In genomic region chr7:136542896-136543295, GRCm38 (mm10) we compare ENCODE assay signal across 18 mouse cellular contexts.
"Had no signal": no experiment of that assay in that cellular context is flagged by ENCODE, and none has a peak within 500 bp of the region (broad histone marks: within the 10 kb centered on the region; RNA-seq: fewer than 3 reads in every experiment).

No protein-coding gene starts in this region.

- H3K9me3 ChIP-seq: midbrain, embryonic 13.5 days; neural tube, embryonic 12.5 days had no signal

- DNase-seq: lung, adult 18-20 months; lung, embryonic 14.5 days; lung, postnatal 10 days; lung, postnatal 4 days; retina, postnatal 1 day; right cerebral cortex, adult 18-20 months; right cerebral cortex, postnatal 25 days; right cerebral cortex, postnatal 4 days; spleen, adult 18-20 months; thymus, adult 18-20 months; thymus, postnatal 14 days; thymus, postnatal 36 days had no signal

- ATAC-seq: midbrain, embryonic 16.5 days had no signal

- H3K4me3 ChIP-seq: midbrain, embryonic 13.5 days; myocyte; neural tube, embryonic 12.5 days had no signal

- H3K4me2 ChIP-seq: lung, embryonic 14.5 days; midbrain, embryonic 11.5 days; midbrain, embryonic 13.5 days; neural tube, embryonic 12.5 days had no signal

- H3K9ac ChIP-seq: liver, embryonic 14.5 days; lung, embryonic 14.5 days; midbrain, embryonic 13.5 days; neural tube, embryonic 12.5 days had no signal

- H3K36me3 ChIP-seq: midbrain, embryonic 13.5 days; neural tube, embryonic 12.5 days had no signal

- H3K27ac ChIP-seq: liver, embryonic 14.5 days; midbrain, embryonic 13.5 days; neural tube, embryonic 12.5 days had no signal

- H3K27me3 ChIP-seq: neural tube, embryonic 12.5 days had no signal
